Mouse (Mus musculus) myocyte (in vitro differentiated cells): ENCODE results near the gene Csnk1e.

Source experiments
- MYOD1 ChIP-seq, 3 experiments: IDR thresholded peaks; one replicate each; pipeline ENCODE4 v1.6.1; 2011; ENCODE audit warnings: control low read depth in 2 of 3, low read depth in 2 of 3, mild to moderate bottlenecking in 2 of 3, moderate library complexity in 1 of 3; ENCODE audit not compliant: insufficient read length in 2 of 3, control insufficient read depth in 1 of 3
- USF1 ChIP-seq: IDR thresholded peaks from one replicate; pipeline ENCODE4 v1.6.1; 2011; ENCODE audit warnings: low read depth, mild to moderate bottlenecking, control low read depth, moderate library complexity

DNA sequence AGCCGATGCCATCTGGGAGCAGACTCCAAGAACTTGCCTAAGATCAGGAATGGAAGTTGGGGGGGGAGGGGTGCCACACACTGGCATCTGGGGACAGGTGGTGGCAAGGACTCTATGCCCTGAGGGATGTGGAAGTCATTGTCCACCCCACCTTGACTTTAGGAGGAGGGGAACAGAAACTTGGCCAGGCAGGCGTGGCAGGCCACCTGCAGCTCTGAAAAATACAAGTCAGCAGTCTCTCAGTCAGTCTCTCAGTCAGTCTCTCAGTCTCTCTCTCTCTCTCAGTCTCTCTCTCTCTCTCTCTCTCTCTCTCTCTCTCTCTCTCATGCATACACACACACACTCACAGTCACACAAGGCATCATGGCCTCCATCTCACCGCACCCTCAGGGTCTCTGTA lies 37.1 kb downstream of the Csnk1e start:
- no peak for TF ChIP-seq USF1
- TF ChIP-seq MYOD1 (IDR thresholded peaks at IDR 0.05; ENCODE audit: control insufficient read depth in 1 of 3, insufficient read length in 2 of 3, low read depth in 2 of 3), result peak in 1 of 3 experiments; percentile 37
